Mouse (Mus musculus) G1E (cell line): ENCODE results near the gene Pkd1l2.

Experiments
- CTCF ChIP-seq: IDR thresholded peaks from 2 replicates; pipeline ENCODE4 v1.5.1; 2012; ENCODE audit warnings: low read depth, low read length, inconsistent platforms, mixed read lengths
- GATA1 ChIP-seq: IDR thresholded peaks from 2 replicates; pipeline ENCODE4 v1.6.1; 2012; ENCODE audit warnings: borderline replicate concordance, low read length, inconsistent platforms, mixed read lengths

- no peak for TF ChIP-seq CTCF
- TF ChIP-seq GATA1, result no peak
Measured at GRCm38 (mm10) chr8:117126411-117126810, 44.2 kb upstream of the Pkd1l2 start.
